Mouse (Mus musculus) myocyte (in vitro differentiated cells): ENCODE measurements at regions not wholly inside any gene's neighbourhood (a gene's known extent, or its start where the extent isn't known, plus 50 kb on each side); places are given as distances from the start of the nearest gene placed in this dataset.

Experiments used
- H3K27me3 ChIP-seq: one replicate; pipeline ENCODE4 v1.6.1; 2011; ENCODE audit not compliant: control insufficient read depth, insufficient read depth, insufficient read length
- H3K36me3 ChIP-seq: one replicate; pipeline ENCODE4 v1.6.1; 2011; ENCODE audit not compliant: control insufficient read depth, insufficient read depth
- H3K4me2 ChIP-seq: one replicate; pipeline ENCODE4 v1.6.1; 2011; ENCODE audit warnings: low read depth, control low read depth
- H3K4me3 ChIP-seq: one replicate; pipeline ENCODE4 v1.5.1; 2011; ENCODE audit warnings: mild to moderate bottlenecking, control low read depth, moderate library complexity
- H3K79me2 ChIP-seq: one replicate; pipeline ENCODE4 v1.6.1; 2011; ENCODE audit not compliant: control insufficient read depth, insufficient read depth
- H3ac ChIP-seq: one replicate; pipeline ENCODE4 v1.6.1; 2011; ENCODE audit not compliant: control insufficient read depth, insufficient read length
- CEBPB ChIP-seq: IDR thresholded peaks from 2 replicates; pipeline ENCODE4 v1.6.1; 2011; ENCODE audit warnings: mild to moderate bottlenecking, moderate library complexity; ENCODE audit not compliant: poor library complexity, insufficient read depth, severe bottlenecking
- E2F4 ChIP-seq: IDR thresholded peaks from one replicate; pipeline ENCODE4 v1.6.1; 2011; ENCODE audit warnings: mild to moderate bottlenecking, control low read depth, moderate library complexity; ENCODE audit not compliant: insufficient read depth
- MAX ChIP-seq: IDR thresholded peaks from one replicate; pipeline ENCODE4 v1.6.1; 2011; ENCODE audit warnings: low read depth, mild to moderate bottlenecking, control low read depth
- MYOD1 ChIP-seq, 3 experiments: IDR thresholded peaks; one replicate each; pipeline ENCODE4 v1.6.1; 2011; ENCODE audit warnings: control low read depth in 2 of 3, low read depth in 2 of 3, mild to moderate bottlenecking in 2 of 3, moderate library complexity in 1 of 3; ENCODE audit not compliant: insufficient read length in 2 of 3, control insufficient read depth in 1 of 3
- MYOG ChIP-seq, 3 experiments: IDR thresholded peaks; one replicate each; pipeline ENCODE4 v1.6.1; 2011; ENCODE audit warnings: control low read depth in 2 of 3, low read depth in 2 of 3, mild to moderate bottlenecking in 2 of 3; ENCODE audit not compliant: insufficient read length in 2 of 3, control insufficient read depth in 1 of 3, insufficient read depth in 1 of 3
- POLR2A ChIP-seq: IDR thresholded peaks from one replicate; pipeline ENCODE4 v1.6.1; 2011; ENCODE audit warnings: low read depth, mild to moderate bottlenecking, control low read depth, moderate library complexity; ENCODE audit not compliant: insufficient read length
- POLR2AphosphoS2 ChIP-seq: IDR thresholded peaks from one replicate; pipeline ENCODE4 v1.6.1; 2011; ENCODE audit warnings: low read depth, control low read depth; ENCODE audit not compliant: insufficient read length
- REST ChIP-seq: IDR thresholded peaks from one replicate; pipeline ENCODE4 v1.6.1; 2011; ENCODE audit warnings: mild to moderate bottlenecking, control low read depth, moderate library complexity; ENCODE audit not compliant: insufficient read depth, insufficient read length
- SRF ChIP-seq: IDR thresholded peaks from one replicate; pipeline ENCODE4 v1.6.1; 2011; ENCODE audit warnings: low read depth; ENCODE audit not compliant: control insufficient read depth, insufficient read length
- TCF12 ChIP-seq: IDR thresholded peaks from one replicate; pipeline ENCODE4 v1.6.1; 2011; ENCODE audit warnings: mild to moderate bottlenecking, control low read depth; ENCODE audit not compliant: poor library complexity, insufficient read depth, severe bottlenecking
- TCF3 ChIP-seq: IDR thresholded peaks from one replicate; pipeline ENCODE4 v1.6.1; 2011; ENCODE audit warnings: low read depth, control low read depth; ENCODE audit not compliant: insufficient read length
- USF1 ChIP-seq: IDR thresholded peaks from one replicate; pipeline ENCODE4 v1.6.1; 2011; ENCODE audit warnings: low read depth, mild to moderate bottlenecking, control low read depth, moderate library complexity

- no peak overlapping the region for H3K4me3 ChIP-seq
- TF ChIP-seq MYOG (IDR thresholded peaks at IDR 0.05; ENCODE audit: control insufficient read depth in 1 of 3, insufficient read depth in 1 of 3, insufficient read length in 2 of 3, low read depth in 2 of 3) (no peak), REST (no peak), USF1 (no peak), MAX (no peak)
- no peaks in the 10 kb centered on the region for H3K36me3 ChIP-seq
- no peaks in the 10 kb centered on the region for H3K27me3 ChIP-seq
- H3K4me2 ChIP-seq = no peak overlapping the region
- H3K79me2 ChIP-seq = no peaks in the 10 kb centered on the region
- H3ac ChIP-seq = no peak overlapping the region
Observed at GRCm38 (mm10) chr10:111409497-111409896, 63.5 kb upstream of the Nap1l1 start.

GRCm38 (mm10) chr10:111410121-111410520 is 62.9 kb upstream of the Nap1l1 start:
- Histone ChIP-seq H3ac (no peak overlapping the region), H3K79me2 (no peaks in the 10 kb centered on the region), H3K4me3 (no peak overlapping the region), H3K4me2 (no peak overlapping the region), H3K36me3 (no peaks in the 10 kb centered on the region), H3K27me3 (no peaks in the 10 kb centered on the region)
- TF ChIP-seq TCF3 = no peak
- no peak for TF ChIP-seq REST
- no peak for TF ChIP-seq POLR2A
- no peak for TF ChIP-seq MYOG (IDR thresholded peaks at IDR 0.05; ENCODE audit: control insufficient read depth in 1 of 3, insufficient read depth in 1 of 3, insufficient read length in 2 of 3, low read depth in 2 of 3)
- TF ChIP-seq USF1 = no peak
- no peak for TF ChIP-seq POLR2AphosphoS2
- no peak for TF ChIP-seq MAX
- no peak for TF ChIP-seq CEBPB

GRCm38 (mm10) chr10:111411533-111411932 is 61.5 kb upstream of the Nap1l1 start:
- Histone ChIP-seq H3K27me3 (no peaks in the 10 kb centered on the region), H3K4me2 (no peak overlapping the region), H3K79me2 (no peaks in the 10 kb centered on the region), H3K36me3 (no peaks in the 10 kb centered on the region), H3ac (no peak overlapping the region), H3K4me3 (no peak overlapping the region)
- TF ChIP-seq SRF (no peak), REST (no peak), POLR2AphosphoS2 (no peak), TCF3 (no peak), MYOG (IDR thresholded peaks at IDR 0.05; ENCODE audit: control insufficient read depth in 1 of 3, insufficient read depth in 1 of 3, insufficient read length in 2 of 3, low read depth in 2 of 3) (no peak), MAX (no peak), POLR2A (no peak), E2F4 (no peak), MYOD1 (IDR thresholded peaks at IDR 0.05; ENCODE audit: control insufficient read depth in 1 of 3, insufficient read length in 2 of 3, low read depth in 2 of 3) (no peak), CEBPB (no peak), TCF12 (no peak)

DNA sequence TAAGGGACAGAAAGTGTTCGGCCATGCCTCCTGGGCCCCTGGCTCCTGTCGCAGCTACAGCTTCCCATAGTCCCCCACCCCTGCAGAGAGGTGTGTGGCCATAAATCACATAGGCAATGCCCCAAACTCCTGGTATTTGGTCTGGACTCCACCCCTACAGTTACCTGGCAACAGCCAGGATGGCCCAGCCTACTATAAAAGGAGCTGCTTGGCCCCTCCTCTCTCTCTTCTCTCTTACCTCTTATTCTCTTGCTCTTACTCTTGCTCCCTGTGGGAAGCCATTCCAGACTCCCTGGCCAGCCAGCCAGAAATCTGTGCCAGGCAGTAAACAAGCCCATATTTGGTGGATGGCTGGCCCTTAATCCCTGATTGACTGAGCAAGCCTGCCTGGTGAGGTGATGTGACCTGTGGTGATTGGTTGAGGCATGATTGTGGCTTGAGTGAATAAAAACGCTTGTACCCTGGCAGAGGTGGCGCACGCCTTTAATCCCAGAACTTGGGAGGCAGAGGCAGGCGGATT is 56.4 kb upstream of the Nap1l1 start:
- Histone ChIP-seq H3K27me3 (no peaks in the 10 kb centered on the region), H3ac (no peak overlapping the region), H3K79me2 (no peaks in the 10 kb centered on the region), H3K4me3 (no peak overlapping the region), H3K4me2 (no peak overlapping the region), H3K36me3 (no peaks in the 10 kb centered on the region)
- no peak for TF ChIP-seq TCF3
- no peak for TF ChIP-seq SRF
- TF ChIP-seq USF1 = no peak
- TF ChIP-seq E2F4 = no peak
- TF ChIP-seq MYOD1 (IDR thresholded peaks at IDR 0.05; ENCODE audit: control insufficient read depth in 1 of 3, insufficient read length in 2 of 3, low read depth in 2 of 3) = no peak
- TF ChIP-seq CEBPB = no peak
- TF ChIP-seq POLR2AphosphoS2 = no peak
- no peak for TF ChIP-seq MYOG (IDR thresholded peaks at IDR 0.05; ENCODE audit: control insufficient read depth in 1 of 3, insufficient read depth in 1 of 3, insufficient read length in 2 of 3, low read depth in 2 of 3)
- no peak for TF ChIP-seq MAX
- no peak for TF ChIP-seq REST
- no peak for TF ChIP-seq TCF12
- TF ChIP-seq POLR2A = no peak

DNA sequence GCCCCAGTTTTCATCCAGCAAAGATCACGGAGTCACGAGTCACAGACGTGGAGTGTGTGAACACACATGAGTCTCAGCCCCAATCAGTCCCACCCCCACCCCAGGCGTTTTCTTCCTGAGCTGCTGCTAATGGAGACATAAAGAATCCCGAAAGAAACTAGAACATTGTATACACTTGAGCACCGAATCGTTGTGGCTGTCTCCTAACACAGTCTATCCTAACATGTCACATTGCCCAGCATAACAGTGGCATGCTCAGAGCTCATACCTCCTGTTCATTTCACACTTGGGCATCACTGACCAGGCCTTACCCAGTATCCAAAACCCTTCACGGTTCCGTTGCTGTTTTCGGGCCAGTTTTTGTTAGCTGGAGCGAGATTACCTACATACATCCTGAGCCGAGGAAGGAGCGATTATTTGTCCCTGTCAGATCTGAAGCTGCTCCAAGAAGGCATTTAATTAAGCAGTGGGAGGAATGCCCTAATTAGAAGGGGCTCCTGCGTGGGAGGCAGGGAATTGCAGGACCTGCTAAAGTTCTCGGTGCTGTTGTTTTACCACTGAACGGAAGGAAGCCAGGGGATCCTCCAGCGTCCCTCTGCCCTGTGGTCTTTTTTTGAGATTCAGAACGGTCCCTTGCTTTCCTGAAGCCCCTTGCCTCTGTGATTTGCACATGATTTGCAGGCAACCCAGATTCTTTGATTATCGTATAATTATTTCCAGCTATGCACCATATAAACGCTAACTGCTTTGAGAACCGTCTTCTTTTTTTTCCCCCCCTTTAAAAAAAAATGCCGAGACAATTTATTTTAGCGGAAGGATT is 53.4 kb upstream of the Nap1l1 start:
- no peak overlapping the region for H3K4me2 ChIP-seq
- H3K36me3 ChIP-seq = no peaks in the 10 kb centered on the region
- no peaks in the 10 kb centered on the region for H3K27me3 ChIP-seq
- no peak overlapping the region for H3ac ChIP-seq
- TF ChIP-seq TCF3 (no peak), POLR2AphosphoS2 (no peak), POLR2A (no peak), TCF12 (no peak), MYOG (IDR thresholded peaks at IDR 0.05; ENCODE audit: control insufficient read depth in 1 of 3, insufficient read depth in 1 of 3, insufficient read length in 2 of 3, low read depth in 2 of 3) (no peak), MAX (no peak), USF1 (no peak), SRF (no peak), CEBPB (no peak), E2F4 (no peak), MYOD1 (IDR thresholded peaks at IDR 0.05; ENCODE audit: control insufficient read depth in 1 of 3, insufficient read length in 2 of 3, low read depth in 2 of 3) (no peak), REST (no peak)
- H3K4me3 ChIP-seq = no peak overlapping the region
- no peaks in the 10 kb centered on the region for H3K79me2 ChIP-seq
